Mouse (Mus musculus) heart, adult 2 months (tissue): ENCODE measurements around the gene Gm20911. TPM values are rescaled to one million over a fixed set of nuclear protein-coding genes. Genes with fewer than 3 reads are reported as not detected.
"Not testable (repeated sequence)": the region's sequence is repeated elsewhere in the genome, so short reads cannot be mapped to it uniquely, and the experiment has no call there.

Experiments
- DNase-seq, 2 experiments: peaks; one replicate each; pipeline ENCODE4 v3.0.0; 2021
- H3K27ac ChIP-seq: fragments of 200-600 bp; 2 replicates; pipeline ENCODE4 v1.8.1; 2022
- H3K27me3 ChIP-seq: fragments of 200-500 bp; 2 replicates; pipeline ENCODE4 v1.6.1; 2012; ENCODE audit warnings: mild to moderate bottlenecking, low read length, inconsistent platforms, mixed read lengths; ENCODE audit not compliant: control insufficient read depth, insufficient read depth
- H3K36me3 ChIP-seq: fragments of 200-500 bp; 2 replicates; pipeline ENCODE4 v1.6.1; 2012; ENCODE audit warnings: low read length, inconsistent platforms; ENCODE audit not compliant: control insufficient read depth, insufficient read depth
- H3K4me1 ChIP-seq: fragments of 200-500 bp; 2 replicates; pipeline ENCODE4 v1.6.1; 2011; ENCODE audit warnings: low read length; ENCODE audit not compliant: control insufficient read depth, insufficient read depth
- H3K4me3 ChIP-seq: fragments of 200-600 bp; 2 replicates; pipeline ENCODE4 v1.8.1; 2022
- H3K79me2 ChIP-seq: fragments of 200-500 bp; replicated peaks from 2 replicates; pipeline ENCODE4 v1.6.1; 2012; ENCODE audit warnings: mild to moderate bottlenecking, inconsistent platforms, low read length, moderate library complexity, mixed read lengths; ENCODE audit not compliant: control insufficient read depth, insufficient read depth
- H3K9ac ChIP-seq: fragments of 200-500 bp; 2 replicates; pipeline ENCODE4 v1.6.1; 2012; ENCODE audit warnings: low read depth, mild to moderate bottlenecking, control low read depth, inconsistent platforms, low read length, mixed read lengths
- WGBS: fragments of 180-500 bp; shearing (Covaris S2); methylation state at CpG from one replicate; pipeline ENCODE4 v1.1.7; 2018; 5-methylcytosine and 5-hydroxymethylcytosine counted together
- intact Hi-C: fragments of 180-260 bp; cut with DNase I; formaldehyde crosslinking; loops from one replicate; pipeline ENCODE4 v1.15.1; 2025
- long read RNA-seq: library from polyadenylated mRNA; stranded (forward); transcript quantifications from one replicate; pipeline ENCODE4 v2.0.0, GENCODE M21; 2021
- polyA plus RNA-seq: library from polyadenylated mRNA; depleted of rRNA; stranded (reverse); fragments of >200 nt; gene quantifications from 2 replicates; pipeline ENCODE4 v1.2.3, GENCODE M21; 2012; rRNA removed
- total RNA-seq, 2 experiments: library from RNA; stranded (reverse); gene quantifications; 2 replicates each; pipeline ENCODE4 v1.2.3; 2021

Gm20911 gene
- total RNA-seq (not detected), polyA plus RNA-seq (not detected in 2 replicates)
- long read RNA-seq = 0 reads

DNA sequence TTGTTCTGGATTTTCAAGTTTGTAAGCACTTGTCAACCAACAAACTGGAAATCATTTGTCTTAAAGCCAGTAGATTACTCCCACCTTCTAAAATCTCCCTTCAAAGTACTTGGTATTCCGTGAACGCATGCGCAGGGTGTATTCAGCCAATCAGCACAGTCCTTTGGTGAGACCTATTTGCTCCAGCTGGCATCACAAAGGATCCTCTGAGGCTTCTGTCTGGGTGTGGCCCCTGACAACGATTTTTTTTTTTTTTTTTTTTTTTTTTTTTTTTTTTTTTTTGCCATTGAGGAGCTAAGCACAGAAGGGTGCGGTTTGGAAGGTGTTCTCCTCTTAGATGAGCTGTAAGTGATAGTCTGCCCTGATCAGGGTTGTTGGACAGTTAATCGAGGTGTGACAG is at the start of gene Gm20911:
TSS of gene Gm20911 (plus strand) at position 301 of the 400 bp plus-strand sequence.
- H3K9ac ChIP-seq, intact Hi-C loops, H3K27ac ChIP-seq, H3K36me3 ChIP-seq, DNase-seq, H3K4me3 ChIP-seq, H3K27me3 ChIP-seq, H3K4me1 ChIP-seq, H3K79me2 ChIP-seq: not testable (repeated sequence)
- no CpG with 5 or more reads among the region's 6 CpGs for WGBS
